Mouse (Mus musculus): ENCODE data around the gene Mylpf. TPM values are rescaled to one million over a fixed set of nuclear protein-coding genes. Genes with fewer than 3 reads are reported as not detected.

The Mylpf gene
- polyA plus RNA-seq, 1 experiment = 12.3 TPM

- no peak for TF ChIP-seq CTCF (IDR thresholded peaks at IDR 0.05; ENCODE audit: borderline replicate concordance, control insufficient read depth, extremely low read depth, insufficient read depth, low read length, poor library complexity)
- DNase-seq = no peak
- Histone ChIP-seq H3K27ac (ENCODE audit: control insufficient read depth, insufficient read depth, low read length) (no peak overlapping the region), H3K27me3 (ENCODE audit: control insufficient read depth, insufficient read depth, low read length) (no peaks in the 10 kb centered on the region), H3K4me3 (ENCODE audit: control insufficient read depth, insufficient read depth, low read length) (no peak overlapping the region), H3K4me1 (replicated peaks; ENCODE audit: control insufficient read depth, insufficient read depth, low read length) (peaks cover 17% of the 10 kb centered on the region), H3K36me3 (ENCODE audit: control insufficient read depth, insufficient read depth, low read length) (no peaks in the 10 kb centered on the region)
- WGBS = 94% methylated on average over 6 of the region's 6 CpGs
Measured at GRCm38 (mm10) chr7:127223515-127224478, 15.1 kb downstream of the Mylpf start.

GRCm38 (mm10) chr7:127224616-127225015, 15.9 kb downstream of the Mylpf start:
- DNase-seq = no peak
- TF ChIP-seq CTCF (IDR thresholded peaks at IDR 0.05; ENCODE audit: borderline replicate concordance, control insufficient read depth, extremely low read depth, insufficient read depth, low read length, poor library complexity) (no peak), POLR2A (IDR thresholded peaks at IDR 0.05; ENCODE audit: control insufficient read depth, extremely low read depth, insufficient read depth, low read length, poor library complexity) (no peak)
- 93% methylated on average over 6 of the region's 6 CpGs for WGBS
- Histone ChIP-seq H3K27ac (ENCODE audit: control insufficient read depth, insufficient read depth, low read length) (no peak overlapping the region), H3K27me3 (ENCODE audit: control insufficient read depth, insufficient read depth, low read length) (no peaks in the 10 kb centered on the region), H3K4me3 (ENCODE audit: control insufficient read depth, insufficient read depth, low read length) (no peak overlapping the region), H3K36me3 (ENCODE audit: control insufficient read depth, insufficient read depth, low read length) (0 out of 2 replicates have a peak, but pooled peaks cover 5% of the 10 kb centered on the region), H3K4me1 (replicated peaks; ENCODE audit: control insufficient read depth, insufficient read depth, low read length) (peaks cover 13% of the 10 kb centered on the region)

GRCm38 (mm10) chr7:127225147-127225995, 16.7 kb downstream of the Mylpf start:
- TF ChIP-seq POLR2A (IDR thresholded peaks at IDR 0.05; ENCODE audit: control insufficient read depth, extremely low read depth, insufficient read depth, low read length, poor library complexity) (no peak), CTCF (IDR thresholded peaks at IDR 0.05; ENCODE audit: borderline replicate concordance, control insufficient read depth, extremely low read depth, insufficient read depth, low read length, poor library complexity) (no peak)
- no peaks in the 10 kb centered on the region for H3K27me3 ChIP-seq (ENCODE audit: control insufficient read depth, insufficient read depth, low read length)
- H3K36me3 ChIP-seq (ENCODE audit: control insufficient read depth, insufficient read depth, low read length) = 0 out of 2 replicates have a peak, but pooled peaks cover 5% of the 10 kb centered on the region
- no peak for DNase-seq
- H3K4me1 ChIP-seq (replicated peaks; ENCODE audit: control insufficient read depth, insufficient read depth, low read length) = peaks cover 16% of the 10 kb centered on the region
- WGBS = 96% methylated on average over 11 of the region's 11 CpGs
- no peak overlapping the region for H3K27ac ChIP-seq (ENCODE audit: control insufficient read depth, insufficient read depth, low read length)
- no peak overlapping the region for H3K4me3 ChIP-seq (ENCODE audit: control insufficient read depth, insufficient read depth, low read length)

DNA sequence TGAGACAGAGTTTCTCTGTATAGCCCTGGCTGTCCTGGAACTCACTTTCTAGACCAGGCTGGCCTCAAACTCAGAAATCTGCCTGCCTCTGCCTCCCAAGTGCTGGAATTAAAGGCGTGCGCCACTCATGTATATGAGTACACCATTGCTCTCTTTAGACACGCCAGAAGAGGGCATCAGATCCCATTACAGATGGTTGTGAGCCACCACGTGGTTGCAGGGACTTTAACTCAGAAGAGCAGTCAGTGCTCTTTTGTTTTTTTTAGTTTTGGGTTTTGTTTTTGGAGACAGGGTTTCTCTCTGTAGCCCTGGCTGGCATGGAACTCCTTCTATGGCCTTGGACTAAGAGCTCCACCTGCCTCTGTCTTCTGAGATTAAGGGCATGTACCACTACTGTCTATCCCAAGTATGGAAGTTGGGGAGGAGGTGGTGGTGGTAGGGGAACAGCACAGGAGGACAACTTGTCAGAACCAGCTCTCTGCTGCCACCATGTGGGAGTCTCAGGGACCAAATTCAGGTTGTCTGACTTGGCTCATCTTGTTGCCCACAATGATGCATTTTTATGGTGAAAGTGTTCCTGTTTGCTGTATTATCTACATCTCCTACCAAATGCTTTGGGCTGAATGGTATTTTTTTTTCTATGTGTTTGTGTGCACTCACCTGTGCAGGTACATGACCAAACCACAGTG, 20.1 kb downstream of the Mylpf start:
- DNase-seq = peak; percentile 90
- 51% methylated on average over 4 of the region's 4 CpGs for WGBS
- peaks cover 24% of the 10 kb centered on the region for H3K4me1 ChIP-seq (replicated peaks; ENCODE audit: control insufficient read depth, insufficient read depth, low read length)
- peak overlapping the region; percentile 70 for H3K27ac ChIP-seq (ENCODE audit: control insufficient read depth, insufficient read depth, low read length)
- no peaks in the 10 kb centered on the region for H3K27me3 ChIP-seq (ENCODE audit: control insufficient read depth, insufficient read depth, low read length)
- TF ChIP-seq POLR2A (IDR thresholded peaks at IDR 0.05; ENCODE audit: control insufficient read depth, extremely low read depth, insufficient read depth, low read length, poor library complexity) (no peak), CTCF (IDR thresholded peaks at IDR 0.05; ENCODE audit: borderline replicate concordance, control insufficient read depth, extremely low read depth, insufficient read depth, low read length, poor library complexity) (no peak)
- H3K4me3 ChIP-seq (ENCODE audit: control insufficient read depth, insufficient read depth, low read length) = no peak overlapping the region
- H3K36me3 ChIP-seq (ENCODE audit: control insufficient read depth, insufficient read depth, low read length) = 0 out of 2 replicates have a peak, but pooled peaks cover 5% of the 10 kb centered on the region

DNA sequence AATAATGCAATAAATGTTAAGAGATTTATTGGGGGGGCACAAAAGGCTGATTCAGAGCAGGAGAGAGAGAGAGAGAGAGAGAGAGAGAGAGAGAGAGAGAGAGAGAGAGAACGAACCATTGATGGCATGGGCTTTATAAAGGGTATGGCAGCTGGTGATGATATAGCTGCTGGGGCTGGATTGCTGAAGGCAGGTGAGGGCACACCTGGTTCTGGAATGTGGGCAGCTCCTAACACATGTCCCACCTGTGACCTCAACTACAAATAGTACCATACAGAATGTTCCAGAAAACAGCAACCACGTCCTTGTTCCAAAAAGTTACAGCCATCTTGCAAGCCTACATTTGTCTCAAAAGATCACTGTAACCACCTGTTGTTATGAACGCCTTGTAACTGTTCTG, 22.7 kb downstream of the Mylpf start:
- TF ChIP-seq POLR2A (IDR thresholded peaks at IDR 0.05; ENCODE audit: control insufficient read depth, extremely low read depth, insufficient read depth, low read length, poor library complexity) = no peak
- no peak for TF ChIP-seq CTCF (IDR thresholded peaks at IDR 0.05; ENCODE audit: borderline replicate concordance, control insufficient read depth, extremely low read depth, insufficient read depth, low read length, poor library complexity)
- Histone ChIP-seq H3K27me3 (ENCODE audit: control insufficient read depth, insufficient read depth, low read length) (no peaks in the 10 kb centered on the region), H3K4me1 (replicated peaks; ENCODE audit: control insufficient read depth, insufficient read depth, low read length) (peaks cover 28% of the 10 kb centered on the region), H3K36me3 (ENCODE audit: control insufficient read depth, insufficient read depth, low read length) (peaks cover 14% of the 10 kb centered on the region), H3K27ac (ENCODE audit: control insufficient read depth, insufficient read depth, low read length) (no peak overlapping the region), H3K4me3 (ENCODE audit: control insufficient read depth, insufficient read depth, low read length) (no peak overlapping the region; the same call in 1 of the 2 replicates)
- DNase-seq = no peak
- 19% methylated on average over 3 of the region's 3 CpGs for WGBS

Measured in thymus, adult 2 months (tissue).